Mouse (Mus musculus) limb, embryonic 15.5 days (tissue): ENCODE results near the gene Fv1. TPM values are rescaled to one million over a fixed set of nuclear protein-coding genes. Genes with fewer than 3 reads are reported as not detected.
"Not testable (repeated sequence)": the region's sequence is repeated elsewhere in the genome, so short reads cannot be mapped to it uniquely, and the experiment has no call there.

Experiments used
- ATAC-seq: fragments of 200-750 bp; cut with Nextera tagmentation; 2 replicates; pipeline ENCODE4 v1.8.0; 2017; ENCODE audit warnings: low read depth, moderate TSS enrichment; ENCODE audit not compliant: insufficient number of reproducible peaks, low FRiP score, low TSS enrichment
- H3K27ac ChIP-seq: fragments of 300-500 bp; sonication (generic); 2 replicates; pipeline ENCODE4 v1.5.1; 2015; ENCODE audit warnings: moderate library complexity, mild to moderate bottlenecking, inconsistent platforms
- H3K27me3 ChIP-seq: fragments of 300-500 bp; sonication (generic); 2 replicates; pipeline ENCODE4 v1.6.1; 2015; ENCODE audit warnings: inconsistent platforms
- H3K36me3 ChIP-seq: fragments of 300-500 bp; sonication (generic); 2 replicates; pipeline ENCODE4 v1.6.1; 2015; ENCODE audit warnings: inconsistent platforms
- H3K4me1 ChIP-seq: fragments of 300-500 bp; sonication (generic); 2 replicates; pipeline ENCODE4 v1.6.1; 2015; ENCODE audit warnings: inconsistent platforms
- H3K4me2 ChIP-seq: fragments of 300-500 bp; sonication (generic); 2 replicates; pipeline ENCODE4 v1.6.1; 2015; ENCODE audit warnings: mild to moderate bottlenecking, inconsistent platforms
- H3K4me3 ChIP-seq: fragments of 300-500 bp; sonication (generic); 2 replicates; pipeline ENCODE4 v1.5.1; 2015; ENCODE audit warnings: mild to moderate bottlenecking, inconsistent platforms
- H3K9ac ChIP-seq: fragments of 300-500 bp; sonication (generic); 2 replicates; pipeline ENCODE4 v1.6.1; 2015; ENCODE audit warnings: inconsistent platforms
- H3K9me3 ChIP-seq: fragments of 300-500 bp; sonication (generic); 2 replicates; pipeline ENCODE4 v1.6.1; 2016; ENCODE audit warnings: inconsistent platforms
- WGBS: fragments of 180-500 bp; shearing (Covaris S2); methylation state at CpG from one replicate; pipeline ENCODE4 v1.1.7; 2015; 5-methylcytosine and 5-hydroxymethylcytosine counted together
- polyA plus RNA-seq: library from polyadenylated mRNA; unstranded; fragments of >200 nt; fragmentation: Nextera tagmentation; extraction: Ambion mirVana; gene quantifications from 2 replicates; pipeline ENCODE4 v1.2.1, GENCODE M21; 2015

Gene Fv1
- polyA plus RNA-seq, 1 experiment from 2014 or later: 8.9 TPM

DNA sequence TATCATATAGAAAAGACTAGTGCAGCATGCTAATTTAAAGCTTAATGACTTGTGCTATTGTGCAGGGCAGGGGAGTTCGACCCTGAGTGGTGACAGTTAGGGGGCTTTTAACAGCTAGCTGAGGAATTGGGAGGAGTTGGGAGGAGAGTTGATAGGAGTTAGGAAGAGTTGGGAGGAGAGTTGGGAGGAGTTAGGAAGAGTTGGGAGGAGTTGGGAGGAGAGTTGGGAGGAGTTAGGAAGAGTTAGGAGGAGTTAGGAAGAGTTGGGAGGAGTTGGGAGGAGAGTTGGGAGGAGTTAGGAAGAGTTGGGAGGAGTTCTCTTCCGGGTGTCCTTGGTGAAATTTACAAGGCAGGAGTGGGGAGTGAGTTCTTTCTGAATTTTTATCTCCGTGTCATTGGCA lies 2.0 kb upstream of the Fv1 start:
- 41% methylated on average over 3 of the region's 3 CpGs for WGBS
- ATAC-seq, H3K9ac ChIP-seq, H3K27me3 ChIP-seq, H3K27ac ChIP-seq, H3K9me3 ChIP-seq: not testable (repeated sequence)
- peak overlapping the region; percentile 83 for H3K4me3 ChIP-seq
- peaks cover 23% of the 10 kb centered on the region for H3K4me1 ChIP-seq
- peaks cover 39% of the 10 kb centered on the region for H3K36me3 ChIP-seq
- H3K4me2 ChIP-seq: 0 out of 2 replicates have a peak overlapping the region, but pooled peaks have one; percentile 81

- 4% methylated on average over 22 of the region's 22 CpGs for WGBS
- Histone ChIP-seq H3K27ac (peak overlapping the region; percentile 88), H3K4me2 (peak overlapping the region; percentile 81), H3K36me3 (peaks cover 36% of the 10 kb centered on the region), H3K4me3 (peak overlapping the region; percentile 83), H3K27me3 (no peaks in the 10 kb centered on the region), H3K9ac (peak overlapping the region; percentile 79), H3K4me1 (peaks cover 23% of the 10 kb centered on the region), H3K9me3 (no peaks in the 10 kb centered on the region)
- no peak for ATAC-seq
These were observed 973 bp upstream of the Fv1 start for GRCm38 (mm10) chr4:147867563-147868449.

GRCm38 (mm10) chr4:147869238-147869637 lies 459 bp downstream of the Fv1 start:
- peaks cover 40% of the 10 kb centered on the region for H3K36me3 ChIP-seq
- H3K4me2 ChIP-seq: peak overlapping the region; percentile 81
- no peaks in the 10 kb centered on the region for H3K27me3 ChIP-seq
- no peak for ATAC-seq
- no peaks in the 10 kb centered on the region for H3K9me3 ChIP-seq
- peak overlapping the region; percentile 57 for H3K9ac ChIP-seq
- peak overlapping the region; percentile 83 for H3K4me3 ChIP-seq
- H3K4me1 ChIP-seq: peaks cover 23% of the 10 kb centered on the region
- peak overlapping the region; percentile 88 for H3K27ac ChIP-seq
- 17% methylated on average over 5 of the region's 5 CpGs for WGBS

- Histone ChIP-seq H3K4me2 (no peak overlapping the region), H3K9ac (no peak overlapping the region), H3K27ac (no peak overlapping the region), H3K4me3 (no peak overlapping the region), H3K27me3 (no peaks in the 10 kb centered on the region), H3K36me3 (peaks cover 81% of the 10 kb centered on the region), H3K4me1 (no peaks in the 10 kb centered on the region), H3K9me3 (no peaks in the 10 kb centered on the region)
- WGBS: 86% methylated on average over 4 of the region's 4 CpGs
- no peak for ATAC-seq
These were observed 7.2 kb downstream of the Fv1 start for GRCm38 (mm10) chr4:147875852-147876575.

DNA sequence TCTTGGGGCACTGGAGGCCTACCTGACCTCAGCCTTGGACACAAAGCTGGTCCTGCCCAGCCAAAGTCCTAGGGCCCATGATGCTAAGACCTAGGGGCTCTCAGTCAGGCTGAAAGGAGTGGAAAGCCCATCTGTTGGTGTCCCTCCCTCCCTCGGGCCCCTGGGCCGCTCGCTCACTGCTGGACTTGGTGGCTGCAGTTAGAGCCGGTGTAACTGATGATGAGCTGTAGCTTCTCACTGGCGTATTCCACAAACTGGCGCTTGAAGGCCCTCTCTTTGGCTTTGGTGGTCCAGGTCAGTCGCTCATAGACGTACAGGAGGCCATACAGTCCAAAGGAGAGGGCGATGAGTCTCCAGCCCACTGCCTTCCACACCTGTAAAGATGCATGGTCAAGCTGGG lies 9.8 kb downstream of the Fv1 start:
- no peaks in the 10 kb centered on the region for H3K27me3 ChIP-seq
- no peak for ATAC-seq
- H3K4me2 ChIP-seq: no peak overlapping the region
- WGBS: 92% methylated on average over 9 of the region's 9 CpGs
- H3K4me3 ChIP-seq: no peak overlapping the region
- no peak overlapping the region for H3K9ac ChIP-seq
- no peaks in the 10 kb centered on the region for H3K9me3 ChIP-seq
- H3K27ac ChIP-seq: no peak overlapping the region
- H3K4me1 ChIP-seq: no peaks in the 10 kb centered on the region
- peaks cover 88% of the 10 kb centered on the region for H3K36me3 ChIP-seq

- Histone ChIP-seq H3K27me3 (no peaks in the 10 kb centered on the region), H3K4me3 (no peak overlapping the region), H3K4me1 (no peaks in the 10 kb centered on the region), H3K9me3 (no peaks in the 10 kb centered on the region), H3K9ac (no peak overlapping the region), H3K36me3 (peaks cover 85% of the 10 kb centered on the region), H3K4me2 (no peak overlapping the region), H3K27ac (no peak overlapping the region)
- 46% methylated on average over 2 of the region's 2 CpGs for WGBS
- no peak for ATAC-seq
These were observed 10.7 kb downstream of the Fv1 start for GRCm38 (mm10) chr4:147879456-147879855.

DNA sequence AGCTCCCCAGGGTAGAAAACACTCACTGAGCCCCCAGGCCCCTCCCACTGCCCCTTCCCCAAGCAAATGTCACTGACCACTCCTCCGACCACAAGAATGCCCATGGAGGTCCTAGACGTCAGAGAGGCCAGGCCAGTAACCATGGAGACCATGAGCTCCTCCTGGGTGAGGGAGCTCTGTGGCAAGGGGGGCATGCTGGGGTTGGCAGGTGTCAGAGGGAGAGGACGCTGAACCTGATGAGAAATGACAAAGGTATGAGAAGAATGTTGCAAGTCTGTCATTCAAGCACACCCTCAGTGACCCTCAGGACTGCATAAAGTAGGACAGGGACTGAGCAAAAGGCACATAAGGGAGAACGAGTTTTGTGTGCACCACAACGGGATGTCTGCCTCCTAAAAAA lies 11.1 kb downstream of the Fv1 start:
- Histone ChIP-seq H3K4me2 (no peak overlapping the region), H3K4me3 (no peak overlapping the region), H3K27ac (no peak overlapping the region), H3K36me3 (peaks cover 84% of the 10 kb centered on the region), H3K27me3 (no peaks in the 10 kb centered on the region), H3K9ac (no peak overlapping the region), H3K9me3 (no peaks in the 10 kb centered on the region), H3K4me1 (no peaks in the 10 kb centered on the region)
- ATAC-seq: no peak
- 57% methylated on average over 5 of the region's 5 CpGs for WGBS

DNA sequence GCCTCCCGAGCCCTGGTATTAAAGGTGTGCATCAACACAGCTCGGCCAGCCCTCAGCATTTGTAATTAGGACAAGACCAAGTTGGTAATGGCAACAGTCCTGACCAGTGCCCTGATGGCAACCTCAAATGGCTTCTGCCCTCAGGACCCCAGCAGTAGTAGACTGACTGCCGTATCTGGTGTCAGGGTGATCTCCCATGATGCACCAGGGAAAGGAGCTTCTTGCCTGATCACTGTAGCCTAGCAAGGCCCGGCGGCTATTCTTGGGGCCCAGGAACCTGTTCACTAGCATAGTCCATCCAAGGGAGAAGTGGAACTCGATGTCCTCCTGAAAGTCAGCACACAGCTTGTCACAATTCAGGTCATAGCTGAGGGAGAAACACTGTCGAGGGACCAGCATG lies 13.0 kb downstream of the Fv1 start:
- Histone ChIP-seq H3K36me3 (peaks cover 82% of the 10 kb centered on the region), H3K27ac (no peak overlapping the region), H3K9me3 (no peaks in the 10 kb centered on the region), H3K27me3 (no peaks in the 10 kb centered on the region), H3K9ac (no peak overlapping the region), H3K4me1 (no peaks in the 10 kb centered on the region), H3K4me2 (no peak overlapping the region), H3K4me3 (no peak overlapping the region)
- 93% methylated on average over 7 of the region's 7 CpGs for WGBS
- no peak for ATAC-seq

- Histone ChIP-seq H3K9me3 (no peaks in the 10 kb centered on the region), H3K4me1 (no peaks in the 10 kb centered on the region), H3K4me3 (no peak overlapping the region), H3K36me3 (peaks cover 86% of the 10 kb centered on the region), H3K4me2 (no peak overlapping the region), H3K27ac (no peak overlapping the region), H3K27me3 (no peaks in the 10 kb centered on the region), H3K9ac (no peak overlapping the region)
- WGBS: 73% methylated on average over 6 of the region's 6 CpGs
- ATAC-seq: no peak
These were observed 14.3 kb downstream of the Fv1 start for GRCm38 (mm10) chr4:147883041-147883440.

DNA sequence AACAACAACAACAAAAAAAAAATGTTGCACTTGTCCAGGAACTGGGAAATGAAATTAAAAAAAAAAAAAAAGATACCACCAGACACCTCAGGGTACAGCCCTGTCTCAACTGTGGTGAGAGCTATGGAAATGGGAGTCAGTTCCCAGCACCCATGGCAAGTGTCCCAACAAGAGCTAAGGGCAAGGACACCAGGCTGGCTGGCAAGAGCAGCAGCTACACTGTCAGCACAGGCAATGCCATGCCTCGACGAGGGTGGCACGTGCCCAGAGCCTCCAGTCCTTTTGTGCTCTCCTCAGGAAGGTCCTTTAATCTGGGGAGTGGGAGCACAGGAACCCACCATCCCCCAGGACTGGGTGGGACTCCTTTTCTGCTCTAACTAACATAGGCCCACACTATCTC lies 15.4 kb downstream of the Fv1 start:
- no peak overlapping the region for H3K9ac ChIP-seq
- WGBS: 92% methylated on average over 3 of the region's 3 CpGs
- no peak overlapping the region for H3K27ac ChIP-seq
- ATAC-seq: no peak
- peaks cover 87% of the 10 kb centered on the region for H3K36me3 ChIP-seq
- H3K4me3 ChIP-seq: no peak overlapping the region
- H3K27me3 ChIP-seq: no peaks in the 10 kb centered on the region
- H3K9me3 ChIP-seq: no peaks in the 10 kb centered on the region
- no peak overlapping the region for H3K4me2 ChIP-seq
- H3K4me1 ChIP-seq: no peaks in the 10 kb centered on the region

GRCm38 (mm10) chr4:147886158-147886557 lies 17.4 kb downstream of the Fv1 start:
- no peak overlapping the region for H3K4me2 ChIP-seq
- 93% methylated on average over 12 of the region's 12 CpGs for WGBS
- no peaks in the 10 kb centered on the region for H3K9me3 ChIP-seq
- no peaks in the 10 kb centered on the region for H3K27me3 ChIP-seq
- peaks cover 89% of the 10 kb centered on the region for H3K36me3 ChIP-seq
- ATAC-seq: no peak
- no peak overlapping the region for H3K4me3 ChIP-seq
- no peaks in the 10 kb centered on the region for H3K4me1 ChIP-seq
- H3K27ac ChIP-seq: no peak overlapping the region
- no peak overlapping the region for H3K9ac ChIP-seq

- WGBS: 93% methylated on average over 7 of the region's 7 CpGs
These were observed 18.5 kb downstream of the Fv1 start for GRCm38 (mm10) chr4:147887277-147887676.

More at GRCm38 (mm10) chr4:147887277-147887676, 18.5 kb downstream of the Fv1 start:
- Histone ChIP-seq H3K36me3 (peaks cover 85% of the 10 kb centered on the region), H3K27ac (no peak overlapping the region), H3K27me3 (no peaks in the 10 kb centered on the region), H3K4me3 (no peak overlapping the region), H3K9ac (no peak overlapping the region), H3K9me3 (no peaks in the 10 kb centered on the region), H3K4me1 (no peaks in the 10 kb centered on the region), H3K4me2 (no peak overlapping the region)
- ATAC-seq: no peak
